Mouse (Mus musculus): ENCODE data around the gene Abca2. TPM values are rescaled to one million over a fixed set of nuclear protein-coding genes. Genes with fewer than 3 reads are reported as not detected.

Abca2 gene
- polyA plus RNA-seq, 1 experiment = 51.0 TPM

DNA sequence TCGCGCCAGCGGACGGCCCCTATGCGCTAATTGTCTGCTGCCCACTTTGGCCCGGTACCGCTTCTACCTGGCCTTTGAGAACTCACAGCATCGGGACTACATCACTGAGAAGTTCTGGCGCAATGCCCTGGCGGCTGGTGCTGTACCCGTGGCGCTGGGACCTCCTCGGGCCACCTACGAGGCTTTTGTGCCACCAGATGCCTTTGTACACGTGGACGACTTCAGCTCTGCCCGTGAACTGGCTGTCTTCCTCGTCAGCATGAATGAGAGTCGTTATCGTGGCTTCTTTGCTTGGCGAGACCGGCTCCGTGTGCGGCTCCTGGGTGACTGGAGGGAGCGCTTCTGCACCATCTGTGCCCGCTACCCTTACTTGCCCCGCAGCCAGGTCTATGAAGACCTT, 3.0 kb upstream of the Abca2 start:
- no peaks in the 10 kb centered on the region for H3K36me3 ChIP-seq (ENCODE audit: control insufficient read depth, insufficient read depth, low read length)
- no peaks in the 10 kb centered on the region for H3K27me3 ChIP-seq (replicated peaks; ENCODE audit: control insufficient read depth, insufficient read depth, low read length)
- H3K4me3 ChIP-seq (ENCODE audit: insufficient read depth, low read depth, low read length) = no peak overlapping the region
- 55% methylated on average over 27 of the region's 27 CpGs for WGBS
- H3K27ac ChIP-seq (ENCODE audit: insufficient read depth, low read depth, low read length) = no peak overlapping the region
- no peak for DNase-seq
- TF ChIP-seq CTCF (conservative IDR thresholded peaks at IDR 0.05; ENCODE audit: insufficient read depth, insufficient read length, low read depth, low read length) = no peak
- no peak for TF ChIP-seq POLR2A (IDR thresholded peaks at IDR 0.05; ENCODE audit: low read depth, low read length)
- peaks cover 8% of the 10 kb centered on the region; the same call in 1 of the 2 replicates for H3K4me1 ChIP-seq (ENCODE audit: control insufficient read depth, insufficient read depth, low read length)

DNA sequence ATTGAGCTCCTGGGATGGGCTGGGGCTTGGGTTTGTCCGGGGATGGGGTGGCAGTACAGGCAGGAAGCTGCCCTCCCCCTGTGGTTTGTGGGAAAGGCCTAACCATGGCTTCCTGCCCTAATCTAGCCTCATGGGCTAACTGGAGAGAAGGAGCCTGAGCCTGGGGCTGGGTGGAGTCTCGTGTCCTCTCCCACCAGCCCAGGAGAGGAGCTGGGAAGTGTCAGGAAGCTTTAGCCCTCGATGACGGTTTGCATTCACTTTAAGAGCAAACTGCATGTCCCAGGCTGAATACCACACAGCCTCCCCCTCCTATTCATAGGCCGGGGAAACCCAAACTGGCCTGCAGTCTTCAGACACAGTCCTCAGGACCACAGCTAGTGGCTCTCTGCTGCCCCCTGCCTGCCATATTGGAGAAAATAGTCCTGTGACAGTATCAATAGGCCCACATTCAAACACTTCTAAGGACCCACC, 1.7 kb upstream of the Abca2 start:
- DNase-seq = peak; percentile 72
- H3K27me3 ChIP-seq (replicated peaks; ENCODE audit: control insufficient read depth, insufficient read depth, low read length) = no peaks in the 10 kb centered on the region
- TF ChIP-seq POLR2A (IDR thresholded peaks at IDR 0.05; ENCODE audit: low read depth, low read length) (no peak), CTCF (conservative IDR thresholded peaks at IDR 0.05; ENCODE audit: insufficient read depth, insufficient read length, low read depth, low read length) (peak; percentile 86)
- peaks cover 13% of the 10 kb centered on the region; the same call in 1 of the 2 replicates for H3K4me1 ChIP-seq (ENCODE audit: control insufficient read depth, insufficient read depth, low read length)
- WGBS = 29% methylated on average over 5 of the region's 5 CpGs
- no peaks in the 10 kb centered on the region for H3K36me3 ChIP-seq (ENCODE audit: control insufficient read depth, insufficient read depth, low read length)
- no peak overlapping the region for H3K4me3 ChIP-seq (ENCODE audit: insufficient read depth, low read depth, low read length)
- no peak overlapping the region for H3K27ac ChIP-seq (ENCODE audit: insufficient read depth, low read depth, low read length)

DNA sequence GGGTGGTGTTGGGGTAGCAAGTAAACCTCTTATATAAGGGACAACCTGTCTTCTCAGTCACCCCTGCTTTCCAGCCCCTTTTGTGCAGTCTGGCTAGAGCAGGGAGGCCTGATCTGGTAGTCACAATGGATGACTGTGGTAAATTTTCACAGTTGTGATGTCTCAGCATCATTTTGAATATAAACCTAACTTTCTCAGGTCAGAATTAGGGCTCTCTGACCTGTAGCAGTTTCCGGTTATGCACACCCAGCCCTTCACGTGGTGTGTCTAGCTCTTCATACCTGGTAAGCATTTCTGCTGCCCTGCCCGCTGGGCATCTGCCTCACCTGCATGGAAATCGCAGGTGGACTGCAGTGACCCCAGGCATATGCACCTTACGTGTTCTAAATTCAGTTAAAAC, 1.2 kb upstream of the Abca2 start:
- no peak for DNase-seq
- Histone ChIP-seq H3K4me1 (ENCODE audit: control insufficient read depth, insufficient read depth, low read length) (peaks cover 13% of the 10 kb centered on the region; the same call in 1 of the 2 replicates), H3K27me3 (replicated peaks; ENCODE audit: control insufficient read depth, insufficient read depth, low read length) (no peaks in the 10 kb centered on the region), H3K4me3 (ENCODE audit: insufficient read depth, low read depth, low read length) (no peak overlapping the region), H3K27ac (ENCODE audit: insufficient read depth, low read depth, low read length) (no peak overlapping the region), H3K36me3 (ENCODE audit: control insufficient read depth, insufficient read depth, low read length) (no peaks in the 10 kb centered on the region)
- no peak for TF ChIP-seq CTCF (conservative IDR thresholded peaks at IDR 0.05; ENCODE audit: insufficient read depth, insufficient read length, low read depth, low read length)
- no peak for TF ChIP-seq POLR2A (IDR thresholded peaks at IDR 0.05; ENCODE audit: low read depth, low read length)
- WGBS = 91% methylated on average over 5 of the region's 5 CpGs

DNA sequence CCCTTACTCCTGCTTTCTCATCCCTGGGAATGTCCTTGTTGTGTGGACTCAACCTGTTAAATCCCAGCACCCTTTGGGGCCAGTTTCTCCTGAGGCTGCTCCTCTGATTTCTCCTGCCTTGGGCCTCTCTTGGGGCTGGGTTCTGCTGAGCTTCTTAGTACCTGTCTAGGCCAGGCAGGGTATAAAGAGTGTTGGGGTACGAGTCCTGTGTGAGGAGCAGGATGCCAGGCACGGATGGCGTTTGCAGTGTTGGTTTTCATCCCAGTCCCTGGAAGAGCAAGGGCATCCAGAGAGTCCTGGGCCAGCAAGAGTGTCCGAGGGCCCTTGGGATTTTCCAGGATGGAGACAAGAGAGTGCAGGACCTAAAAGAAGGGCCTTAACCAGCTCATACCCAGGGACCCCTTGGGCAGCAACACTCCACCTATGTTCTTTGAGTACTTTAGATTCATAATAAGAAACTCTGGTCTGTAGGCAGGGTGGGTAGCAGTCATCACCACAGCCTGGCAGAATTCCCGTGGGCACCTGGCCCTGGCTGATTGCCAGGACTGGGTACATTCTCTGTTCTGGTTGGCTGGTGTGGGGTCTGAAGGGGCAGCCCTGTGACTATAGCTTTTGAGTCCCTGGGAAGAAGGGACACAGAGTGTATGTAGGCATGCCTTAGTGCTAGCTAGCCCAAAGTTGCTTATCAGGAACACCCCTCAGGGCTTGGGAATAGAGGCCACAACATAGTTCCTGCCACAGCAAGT, 1.1 kb downstream of the Abca2 start:
- Histone ChIP-seq H3K27me3 (replicated peaks; ENCODE audit: control insufficient read depth, insufficient read depth, low read length) (no peaks in the 10 kb centered on the region), H3K4me3 (ENCODE audit: insufficient read depth, low read depth, low read length) (peak overlapping the region; percentile 71), H3K36me3 (ENCODE audit: control insufficient read depth, insufficient read depth, low read length) (no peaks in the 10 kb centered on the region), H3K4me1 (ENCODE audit: control insufficient read depth, insufficient read depth, low read length) (peaks cover 13% of the 10 kb centered on the region; the same call in 1 of the 2 replicates), H3K27ac (ENCODE audit: insufficient read depth, low read depth, low read length) (no peak overlapping the region)
- 41% methylated on average over 5 of the region's 5 CpGs for WGBS
- no peak for TF ChIP-seq CTCF (conservative IDR thresholded peaks at IDR 0.05; ENCODE audit: insufficient read depth, insufficient read length, low read depth, low read length)
- no peak for TF ChIP-seq POLR2A (IDR thresholded peaks at IDR 0.05; ENCODE audit: low read depth, low read length)
- peak; percentile 44 for DNase-seq

DNA sequence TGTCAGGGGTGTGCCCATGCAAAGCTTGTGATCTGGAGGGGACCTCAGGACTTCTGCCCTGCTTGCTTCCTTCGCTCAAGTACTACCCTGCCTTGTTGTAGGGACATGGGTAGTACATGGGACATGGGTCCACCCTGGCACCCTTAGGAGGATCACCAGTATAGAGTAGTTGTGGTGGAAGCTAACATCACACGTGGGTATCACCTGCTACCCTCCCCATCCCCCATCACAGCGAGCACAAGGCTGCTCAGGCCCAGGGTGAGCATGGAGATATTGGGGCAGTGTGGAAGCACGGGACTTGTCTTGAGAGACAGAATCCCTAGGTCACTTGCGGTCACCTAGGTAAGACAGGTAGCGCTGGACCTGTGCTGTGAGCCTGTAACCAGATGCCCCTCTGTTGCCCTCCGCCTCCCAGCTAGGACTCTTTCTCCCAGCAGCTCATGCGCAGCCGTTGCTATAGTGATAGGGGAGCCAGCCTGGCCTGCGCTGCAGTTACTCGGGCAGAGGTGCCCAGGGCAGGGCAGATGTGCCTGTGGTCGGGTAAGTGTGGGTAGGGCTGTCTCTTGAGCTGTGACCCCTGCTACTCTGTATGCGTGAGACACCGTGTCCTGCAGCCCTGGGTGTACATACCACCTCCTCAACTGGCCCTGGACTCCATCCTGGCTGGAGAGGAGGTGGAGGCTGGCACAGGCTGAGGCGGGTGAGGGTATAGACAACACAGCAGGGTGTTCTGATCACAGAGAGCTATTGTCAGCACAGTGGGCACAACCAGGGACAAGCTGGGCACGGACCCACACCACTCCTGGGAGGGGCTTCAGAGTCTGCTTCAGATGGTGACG, 2.1 kb downstream of the Abca2 start:
- TF ChIP-seq POLR2A (IDR thresholded peaks at IDR 0.05; ENCODE audit: low read depth, low read length) = no peak
- TF ChIP-seq CTCF (conservative IDR thresholded peaks at IDR 0.05; ENCODE audit: insufficient read depth, insufficient read length, low read depth, low read length) = no peak
- Histone ChIP-seq H3K27ac (ENCODE audit: insufficient read depth, low read depth, low read length) (no peak overlapping the region), H3K27me3 (replicated peaks; ENCODE audit: control insufficient read depth, insufficient read depth, low read length) (no peaks in the 10 kb centered on the region), H3K36me3 (ENCODE audit: control insufficient read depth, insufficient read depth, low read length) (no peaks in the 10 kb centered on the region), H3K4me3 (ENCODE audit: insufficient read depth, low read depth, low read length) (no peak overlapping the region), H3K4me1 (ENCODE audit: control insufficient read depth, insufficient read depth, low read length) (peaks cover 13% of the 10 kb centered on the region; the same call in 1 of the 2 replicates)
- peak; percentile 62 for DNase-seq
- 50% methylated on average over 17 of the region's 17 CpGs for WGBS

DNA sequence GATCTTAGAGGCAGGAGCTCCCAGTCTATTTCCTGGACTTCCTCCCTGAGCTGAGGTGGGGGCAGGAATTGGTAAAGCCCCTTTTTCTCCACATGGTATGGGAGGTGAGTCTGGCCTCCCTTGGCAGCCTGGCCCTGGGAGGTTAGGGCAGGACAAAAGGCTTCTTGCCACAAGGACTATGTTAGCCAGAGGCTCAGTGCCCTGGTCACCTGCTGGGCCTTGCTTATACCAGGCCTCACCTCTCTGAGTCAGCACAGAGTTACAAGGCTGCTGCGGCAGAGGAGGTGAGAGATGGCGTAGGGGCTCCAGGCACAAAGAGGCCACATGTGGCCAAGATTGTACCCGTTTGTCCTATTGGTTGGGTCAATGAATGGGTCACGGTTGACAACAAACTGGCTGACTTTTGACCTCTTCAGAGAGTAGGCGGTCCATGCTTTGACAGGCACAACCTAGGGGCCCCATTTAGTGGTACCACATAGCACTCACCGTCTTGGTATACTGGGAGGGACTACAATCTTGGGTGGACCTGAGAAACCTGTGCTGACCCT, 2.9 kb downstream of the Abca2 start:
- Histone ChIP-seq H3K27ac (ENCODE audit: insufficient read depth, low read depth, low read length) (no peak overlapping the region), H3K4me3 (ENCODE audit: insufficient read depth, low read depth, low read length) (no peak overlapping the region), H3K27me3 (replicated peaks; ENCODE audit: control insufficient read depth, insufficient read depth, low read length) (no peaks in the 10 kb centered on the region), H3K36me3 (ENCODE audit: control insufficient read depth, insufficient read depth, low read length) (no peaks in the 10 kb centered on the region), H3K4me1 (ENCODE audit: control insufficient read depth, insufficient read depth, low read length) (peaks cover 13% of the 10 kb centered on the region; the same call in 1 of the 2 replicates)
- WGBS = 61% methylated on average over 6 of the region's 6 CpGs
- no peak for TF ChIP-seq CTCF (conservative IDR thresholded peaks at IDR 0.05; ENCODE audit: insufficient read depth, insufficient read length, low read depth, low read length)
- no peak for TF ChIP-seq POLR2A (IDR thresholded peaks at IDR 0.05; ENCODE audit: low read depth, low read length)
- DNase-seq = no peak

Data from kidney, adult 2 months (tissue).